Mouse (Mus musculus) forebrain, embryonic 11.5 days (tissue): ENCODE measurements around the gene Stmn3. TPM values are rescaled to one million over a fixed set of nuclear protein-coding genes. Genes with fewer than 3 reads are reported as not detected.
A peak's percentile ranks its signal among the peaks of the same experiment; 100 is the strongest.

Experiments used
- ATAC-seq: fragments of 200-750 bp; cut with Nextera tagmentation; replicated peaks from 2 replicates; pipeline ENCODE4 v1.8.0; 2017; ENCODE audit warnings: moderate TSS enrichment; ENCODE audit not compliant: low FRiP score
- DNase-seq: peaks from one replicate; pipeline ENCODE4 v3.0.0-alpha.2; 2017; ENCODE audit warnings: low spot score
- H3K27ac ChIP-seq: fragments of 300-500 bp; sonication (generic); 2 replicates; pipeline ENCODE4 v1.5.1; 2014; ENCODE audit warnings: low read depth, low read length
- H3K27me3 ChIP-seq: fragments of 300-500 bp; sonication (generic); 2 replicates; pipeline ENCODE4 v1.6.1; 2014; ENCODE audit warnings: mild to moderate bottlenecking, low read length, mixed read lengths; ENCODE audit not compliant: control insufficient read depth, insufficient read depth
- H3K36me3 ChIP-seq: fragments of 300-500 bp; sonication (generic); 2 replicates; pipeline ENCODE4 v1.6.1; 2014; ENCODE audit warnings: mild to moderate bottlenecking, low read length, moderate library complexity, mixed read lengths; ENCODE audit not compliant: control insufficient read depth, insufficient read depth
- H3K4me1 ChIP-seq: fragments of 300-500 bp; sonication (generic); replicated peaks from 2 replicates; pipeline ENCODE4 v1.6.1; 2014; ENCODE audit warnings: low read length, mixed read lengths; ENCODE audit not compliant: control insufficient read depth, insufficient read depth
- H3K4me2 ChIP-seq: fragments of 300-500 bp; sonication (generic); 2 replicates; pipeline ENCODE4 v1.6.1; 2014; ENCODE audit warnings: low read depth, mild to moderate bottlenecking, low read length, moderate library complexity, mixed read lengths; ENCODE audit not compliant: severe bottlenecking
- H3K4me3 ChIP-seq: fragments of 300-500 bp; sonication (generic); 2 replicates; pipeline ENCODE4 v1.5.1; 2014; ENCODE audit warnings: low read depth, low read length
- H3K9ac ChIP-seq: fragments of 300-500 bp; sonication (generic); 2 replicates; pipeline ENCODE4 v1.6.1; 2014; ENCODE audit warnings: low read length
- H3K9me3 ChIP-seq: fragments of 300-500 bp; sonication (generic); 2 replicates; pipeline ENCODE4 v1.6.1; 2016; ENCODE audit warnings: low read length, mixed read lengths; ENCODE audit not compliant: control insufficient read depth
- WGBS: fragments of 180-500 bp; shearing (Covaris S2); extraction: QIAGEN DNeasy Blood & Tissue Kit; methylation state at CpG from one replicate; pipeline ENCODE4 v1.1.7; 2014; 5-methylcytosine and 5-hydroxymethylcytosine counted together
- polyA plus RNA-seq: library from polyadenylated mRNA; unstranded; fragments of >200 nt; fragmentation: Nextera tagmentation; extraction: Ambion mirVana; gene quantifications from 2 replicates; pipeline ENCODE4 v1.2.1, GENCODE M21; 2014

Stmn3 gene
- polyA plus RNA-seq, 1 experiment from 2014 or later = 212 TPM

- H3K27ac ChIP-seq = no peak overlapping the region
- no peak for ATAC-seq
Measured at GRCm38 (mm10) chr2:181320103-181320499, 5.8 kb upstream of the Stmn3 start.

GRCm38 (mm10) chr2:181319248-181320102 is 5.2 kb upstream of the Stmn3 start, which contains the start of gene Rtel1:
Gene Rtel1 (plus strand): TSS chr2:181319739.
- H3K4me2 ChIP-seq = peak within 1 kb of the TSS; percentile 62
- H3K27me3 ChIP-seq = no peaks in the 10 kb centered on the region; the same call in 1 of the 2 replicates
- ATAC-seq (peak; percentile 94), DNase-seq (peak; percentile 92)
- H3K9ac ChIP-seq = peak within 1 kb of the TSS; percentile 58
- peak within 1 kb of the TSS; percentile 51 for H3K4me3 ChIP-seq
- H3K27ac ChIP-seq = 0 out of 2 replicates have a peak within 1 kb of the TSS, but pooled peaks have one; percentile 4
- 7% methylated on average over 40 of the region's 40 CpGs for WGBS
- peaks cover 3% of the 10 kb centered on the region; the same call in 1 of the 2 replicates for H3K4me1 ChIP-seq
- no peaks in the 10 kb centered on the region for H3K9me3 ChIP-seq
- H3K36me3 ChIP-seq = no peaks in the 10 kb centered on the region; the same call in 1 of the 2 replicates

More at GRCm38 (mm10) chr2:181320103-181320499, 5.8 kb upstream of the Stmn3 start:
- H3K27me3 ChIP-seq = no peaks in the 10 kb centered on the region
- no peaks in the 10 kb centered on the region; the same call in 1 of the 2 replicates for H3K36me3 ChIP-seq
- peak overlapping the region; percentile 62 for H3K4me2 ChIP-seq
- H3K4me1 ChIP-seq = peaks cover 3% of the 10 kb centered on the region; the same call in 1 of the 2 replicates
- WGBS = 13% methylated on average over 7 of the region's 7 CpGs
- no peaks in the 10 kb centered on the region for H3K9me3 ChIP-seq
- H3K9ac ChIP-seq = peak overlapping the region; percentile 58
- peak overlapping the region; percentile 51 for H3K4me3 ChIP-seq
- DNase-seq = no peak

- peaks cover 5% of the 10 kb centered on the region; the same call in 1 of the 2 replicates for H3K27me3 ChIP-seq
- DNase-seq = peak; percentile 54
- peak; percentile 84 for ATAC-seq
- peak overlapping the region; percentile 86 for H3K4me2 ChIP-seq
- peaks cover 3% of the 10 kb centered on the region; the same call in 1 of the 2 replicates for H3K4me1 ChIP-seq
- peak overlapping the region; percentile 60 for H3K4me3 ChIP-seq
- WGBS = 1% methylated on average over 35 of the region's 35 CpGs
- H3K9me3 ChIP-seq = no peaks in the 10 kb centered on the region
- no peaks in the 10 kb centered on the region for H3K36me3 ChIP-seq
- peak overlapping the region; percentile 57 for H3K27ac ChIP-seq
- peak overlapping the region; percentile 86 for H3K9ac ChIP-seq
Measured at GRCm38 (mm10) chr2:181313344-181314079, 788 bp downstream of the Stmn3 start.

- ATAC-seq = no peak; the same call in 1 of the 2 replicates
- WGBS = 16% methylated on average over 5 of the region's 5 CpGs
- Histone ChIP-seq H3K27ac (no peak overlapping the region), H3K4me1 (peaks cover 3% of the 10 kb centered on the region; the same call in 1 of the 2 replicates), H3K9ac (peak overlapping the region; percentile 86), H3K4me3 (peak overlapping the region; percentile 60), H3K36me3 (no peaks in the 10 kb centered on the region), H3K27me3 (peaks cover 5% of the 10 kb centered on the region; the same call in 1 of the 2 replicates), H3K9me3 (no peaks in the 10 kb centered on the region), H3K4me2 (peak overlapping the region; percentile 86)
- DNase-seq = no peak
Measured at GRCm38 (mm10) chr2:181313006-181313343, 1.3 kb downstream of the Stmn3 start.

- peak overlapping the region; percentile 86; the same call in 1 of the 2 replicates for H3K4me2 ChIP-seq
- H3K4me3 ChIP-seq = no peak overlapping the region; the same call in 1 of the 2 replicates
- H3K27me3 ChIP-seq = peaks cover 5% of the 10 kb centered on the region; the same call in 1 of the 2 replicates
- H3K27ac ChIP-seq = no peak overlapping the region
- DNase-seq = no peak
- H3K36me3 ChIP-seq = no peaks in the 10 kb centered on the region
- H3K9ac ChIP-seq = no peak overlapping the region
- no peaks in the 10 kb centered on the region for H3K9me3 ChIP-seq
- no peak for ATAC-seq
- H3K4me1 ChIP-seq = peaks cover 4% of the 10 kb centered on the region; the same call in 1 of the 2 replicates
- WGBS = 65% methylated on average over 3 of the region's 3 CpGs
Measured at GRCm38 (mm10) chr2:181312435-181312834, 1.9 kb downstream of the Stmn3 start.

- Histone ChIP-seq H3K9ac (no peak overlapping the region), H3K27ac (no peak overlapping the region), H3K4me1 (peaks cover 3% of the 10 kb centered on the region; the same call in 1 of the 2 replicates), H3K4me2 (0 out of 2 replicates have a peak overlapping the region, but pooled peaks have one; percentile 15), H3K4me3 (no peak overlapping the region), H3K9me3 (no peaks in the 10 kb centered on the region), H3K36me3 (no peaks in the 10 kb centered on the region; the same call in 1 of the 2 replicates), H3K27me3 (peaks cover 8% of the 10 kb centered on the region; the same call in 1 of the 2 replicates)
- WGBS = 10% methylated on average over 30 of the region's 30 CpGs
- ATAC-seq = peak; percentile 60
- DNase-seq = peak; percentile 77
Measured at GRCm38 (mm10) chr2:181307144-181307804, 7.0 kb downstream of the Stmn3 start.

- DNase-seq (peak; percentile 25), ATAC-seq (no peak)
- Histone ChIP-seq H3K4me1 (peaks cover 3% of the 10 kb centered on the region; the same call in 1 of the 2 replicates), H3K27me3 (peaks cover 8% of the 10 kb centered on the region; the same call in 1 of the 2 replicates), H3K9me3 (no peaks in the 10 kb centered on the region), H3K27ac (no peak overlapping the region), H3K4me3 (no peak overlapping the region), H3K4me2 (no peak overlapping the region), H3K9ac (no peak overlapping the region), H3K36me3 (no peaks in the 10 kb centered on the region; the same call in 1 of the 2 replicates)
- 71% methylated on average over 1 of the region's 1 CpGs for WGBS
Measured at GRCm38 (mm10) chr2:181304944-181305343, 9.4 kb downstream of the Stmn3 start.
